Mouse (Mus musculus): ENCODE measurements around the gene Ndufs3.

Ndufs3 gene

GRCm38 (mm10) chr2:90864184-90864583 is 40.4 kb downstream of the Ndufs3 start:
- DNase-seq (ENCODE audit: inconsistent age in 2 of 2, low spot score in 1 of 2), result no peak

DNA sequence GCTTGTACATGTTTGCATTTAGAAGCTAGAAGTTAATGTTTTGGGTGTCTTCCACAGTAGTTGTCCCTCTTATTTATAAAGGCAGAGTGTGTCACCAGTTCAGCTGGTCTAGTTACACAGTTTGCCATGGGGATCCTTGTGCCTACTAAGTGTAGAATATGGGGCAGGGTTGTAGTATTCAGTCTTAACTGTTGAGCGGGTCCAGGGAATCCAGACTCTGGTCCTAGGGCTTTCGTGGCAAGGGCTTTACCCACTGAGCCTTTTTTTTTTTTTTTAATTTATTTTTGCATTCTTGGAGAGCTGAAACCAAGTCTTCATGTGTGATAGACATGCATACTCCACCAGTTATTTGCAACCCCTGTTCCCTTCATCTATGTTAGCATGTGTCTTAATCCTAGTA is 43.1 kb downstream of the Ndufs3 start:
- no peak for DNase-seq (ENCODE audit: inconsistent age in 2 of 2, low spot score in 1 of 2)

DNA sequence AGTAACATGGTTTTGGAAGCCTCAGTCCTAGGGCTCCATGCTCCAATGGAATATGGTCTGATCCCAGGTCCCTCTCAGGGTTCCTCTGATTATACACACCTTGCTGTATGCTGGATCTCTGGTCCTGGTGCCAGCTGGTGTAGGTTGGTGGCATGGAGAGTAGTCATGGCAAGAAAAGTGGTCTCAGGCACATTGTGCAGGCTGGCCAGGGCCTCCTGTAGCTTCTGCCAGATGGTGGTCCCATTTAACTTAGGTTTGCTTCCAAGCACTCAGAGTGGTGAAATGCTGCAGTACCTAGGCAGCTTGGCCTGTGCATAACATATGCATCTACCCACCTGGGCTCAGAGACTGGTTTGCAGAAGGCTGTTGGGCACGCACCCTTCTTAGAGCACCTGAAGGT is 54.2 kb downstream of the Ndufs3 start:
- no peak for DNase-seq (ENCODE audit: inconsistent age in 2 of 2, low spot score in 1 of 2)

GRCm38 (mm10) chr2:90848331-90848730 is 56.3 kb downstream of the Ndufs3 start:
- DNase-seq (ENCODE audit: inconsistent age in 2 of 2, low spot score in 1 of 2), result peak in 1 of 2 experiments; percentile 60

GRCm38 (mm10) chr2:90847681-90848050 is 57.0 kb downstream of the Ndufs3 start:
- no peak for DNase-seq (ENCODE audit: inconsistent age in 2 of 2, low spot score in 1 of 2)

DNA sequence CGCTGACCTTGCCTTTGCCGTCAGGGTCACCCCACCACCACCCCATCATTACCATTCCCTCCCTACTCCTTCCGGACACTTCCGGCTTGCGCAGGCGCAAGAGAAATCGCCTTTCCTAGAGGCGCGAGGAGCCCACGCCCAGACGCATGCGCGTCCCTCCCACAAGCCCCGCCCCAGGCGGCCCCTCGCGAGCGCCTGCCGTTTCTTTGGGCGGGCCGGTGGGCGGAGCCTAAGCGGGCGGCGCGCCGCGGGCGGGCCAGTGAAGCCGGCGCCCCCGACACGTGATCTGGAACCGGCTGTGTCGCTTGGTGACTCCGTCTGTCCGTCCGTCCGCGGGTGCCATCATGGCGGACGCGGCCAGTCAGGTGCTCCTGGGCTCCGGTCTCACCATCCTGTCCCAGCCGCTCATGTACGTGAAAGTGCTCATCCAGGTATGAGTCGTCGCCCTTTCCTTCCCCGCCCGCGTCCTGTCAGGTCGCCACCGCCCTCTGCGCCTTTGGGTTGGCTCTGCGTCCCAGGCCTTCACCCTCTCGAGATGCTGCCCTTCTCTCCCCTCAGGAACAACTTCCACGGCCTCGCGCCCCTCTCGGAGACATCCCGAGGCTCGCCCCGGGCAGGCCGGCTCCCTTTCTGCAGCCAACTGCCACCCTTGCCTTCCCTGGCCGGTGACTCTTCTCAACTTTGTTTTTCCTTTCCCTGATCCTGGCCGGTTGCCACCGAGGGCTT is 57.5 kb downstream of the Ndufs3 start, which contains the start of gene Mtch2:
Gene Mtch2, plus strand, starts transcription at position 201 of the 726 bp plus-strand sequence.
- DNase-seq (ENCODE audit: inconsistent age in 2 of 2, low spot score in 1 of 2), result peak; percentile 99

DNA sequence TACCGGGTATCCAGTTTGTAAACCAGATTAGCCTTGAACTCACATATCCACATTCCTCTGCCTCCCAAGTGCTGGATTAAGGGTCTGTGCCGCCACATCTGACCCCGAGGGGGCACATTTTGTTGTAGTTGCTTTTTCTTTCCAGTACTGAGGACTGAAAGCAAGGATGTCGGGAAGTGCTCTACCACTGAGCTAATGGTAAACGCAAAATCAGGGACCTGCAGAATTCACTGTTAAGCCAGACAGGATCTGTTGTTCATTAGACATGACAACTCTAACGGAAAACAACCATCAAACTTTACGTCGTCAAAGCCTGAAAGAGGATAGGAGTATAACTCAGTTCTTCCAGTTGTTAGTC is 58.1 kb downstream of the Ndufs3 start:
- no peak for DNase-seq (ENCODE audit: inconsistent age in 2 of 2, low spot score in 1 of 2)

- DNase-seq (ENCODE audit: inconsistent age in 2 of 2, low spot score in 1 of 2), result peak; percentile 44 to 78
These were observed 58.5 kb downstream of the Ndufs3 start for GRCm38 (mm10) chr2:90846171-90846570.

GRCm38 (mm10) chr2:90845234-90845633 is 59.4 kb downstream of the Ndufs3 start:
- DNase-seq (ENCODE audit: inconsistent age in 2 of 2, low spot score in 1 of 2), result no peak

Measured in adrenal gland, adult (tissue).